Mouse (Mus musculus): ENCODE data around the gene Tmem259.

GRCm38 (mm10) chr10:79934794-79935569 is 49.1 kb downstream of the Tmem259 start:
- TF ChIP-seq CTCF (IDR thresholded peaks at IDR 0.05; ENCODE audit: low read depth, low read length) (no peak), POLR2AphosphoS5 (IDR thresholded peaks at IDR 0.05; ENCODE audit: insufficient replicate concordance, low read depth, low read length) (no peak)
